Mouse (Mus musculus) embryo, embryonic 11.5 days (tissue): ENCODE data around the gene Slc39a2.

Experiments
- DNase-seq: peaks from one replicate; pipeline ENCODE4 v3.0.0-alpha.2; 2012; ENCODE audit warnings: low read depth, low spot score

Gene Slc39a2

GRCm38 (mm10) chr14:51932092-51933020, 39.7 kb downstream of the Slc39a2 start:
- DNase-seq = no peak

DNA sequence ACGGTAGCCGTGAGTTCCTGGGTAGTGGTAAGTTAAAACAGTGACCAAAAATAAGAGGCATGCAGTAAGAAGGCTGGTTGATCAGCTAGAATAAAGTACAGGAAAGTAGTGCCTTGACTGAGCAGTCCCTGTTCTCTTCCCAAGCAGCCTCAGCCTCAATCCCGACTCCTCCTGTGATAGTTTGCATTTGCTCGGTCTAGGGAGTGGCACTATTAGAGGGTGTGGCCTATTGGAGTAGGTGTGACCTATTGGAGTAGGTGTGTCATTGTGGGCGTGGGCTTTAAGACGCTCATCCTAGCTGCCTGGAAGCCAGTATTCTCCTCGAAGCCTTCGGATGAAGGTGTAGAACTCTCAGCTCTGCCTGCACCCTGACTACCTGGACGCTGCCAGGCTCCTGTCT, 46.3 kb downstream of the Slc39a2 start:
- DNase-seq = no peak

GRCm38 (mm10) chr14:51940944-51941560, 48.4 kb downstream of the Slc39a2 start:
- DNase-seq = no peak

DNA sequence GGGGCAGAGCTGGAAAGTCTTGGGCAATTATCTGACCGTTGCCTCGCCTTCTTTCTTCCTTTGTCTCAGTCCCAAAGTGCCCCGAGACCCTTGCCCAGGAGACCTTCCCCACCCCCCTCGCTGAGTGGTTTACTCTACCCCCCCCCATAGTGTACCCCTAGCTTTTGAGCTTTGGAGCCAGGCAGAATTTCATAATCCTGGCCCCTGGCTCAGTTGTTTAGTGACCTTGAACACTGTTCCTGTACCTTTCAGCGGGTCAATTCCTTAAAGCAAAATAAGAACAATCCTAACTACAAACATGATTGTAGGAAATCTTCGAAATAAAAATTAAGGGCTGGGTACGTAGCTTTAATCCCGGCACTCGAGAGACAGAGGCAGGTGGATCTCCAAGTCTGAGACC, 48.9 kb downstream of the Slc39a2 start:
- DNase-seq = no peak

DNA sequence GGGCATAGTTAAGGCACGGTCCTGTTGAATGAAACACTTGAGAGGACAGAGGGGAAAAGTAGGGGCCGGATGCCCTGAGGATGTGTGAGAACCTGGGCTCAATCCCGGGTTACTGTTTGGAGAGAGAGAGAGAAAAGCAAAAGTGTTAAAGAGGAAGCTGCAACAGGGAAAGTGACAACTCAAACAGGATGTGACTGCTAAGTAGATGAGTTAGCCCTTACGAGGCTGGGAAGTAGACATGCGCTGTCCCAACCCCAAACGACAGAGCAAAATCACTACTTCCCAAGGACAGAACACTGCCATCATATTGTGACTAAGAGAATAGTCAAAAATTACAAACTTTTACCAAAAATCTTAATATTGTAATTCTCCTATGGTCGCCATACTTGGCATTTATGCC, 49.5 kb downstream of the Slc39a2 start:
- DNase-seq = no peak

DNA sequence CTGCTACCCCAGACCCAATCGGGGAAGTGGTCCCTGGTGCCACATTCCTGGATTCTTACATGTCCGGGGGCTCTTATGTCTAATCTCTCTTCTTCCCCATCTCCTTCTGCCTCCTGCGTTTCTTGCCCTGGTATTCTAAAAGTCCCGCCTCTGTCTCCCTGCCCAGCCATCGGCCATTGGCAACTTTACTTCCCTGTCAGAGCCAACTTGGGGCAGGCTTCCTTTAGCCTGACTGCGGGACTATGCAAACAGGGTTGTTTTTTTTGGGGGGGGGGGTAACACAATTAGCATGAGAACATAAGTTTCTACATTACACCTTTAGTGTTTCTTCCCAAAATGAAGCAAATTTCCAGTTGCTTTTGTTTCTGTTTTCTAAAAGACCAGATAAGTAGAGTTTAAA, 50.6 kb downstream of the Slc39a2 start:
- DNase-seq = no peak
